Mouse (Mus musculus) c-Kit-positive CD71-positive TER-119-positive erythroid progenitor cells, embryonic 14.5 days (primary cell): Measurements from ENCODE around the gene Arhgdib.
A peak's percentile ranks its signal among the peaks of the same experiment; 100 is the strongest.
"Not testable (repeated sequence)": the region's sequence is repeated elsewhere in the genome, so short reads cannot be mapped to it uniquely, and the experiment has no call there.

Experiments used
- DNase-seq: peaks from one replicate; pipeline ENCODE4 v3.0.0-alpha.2; 2013; ENCODE audit warnings: low spot score

Arhgdib gene

DNA sequence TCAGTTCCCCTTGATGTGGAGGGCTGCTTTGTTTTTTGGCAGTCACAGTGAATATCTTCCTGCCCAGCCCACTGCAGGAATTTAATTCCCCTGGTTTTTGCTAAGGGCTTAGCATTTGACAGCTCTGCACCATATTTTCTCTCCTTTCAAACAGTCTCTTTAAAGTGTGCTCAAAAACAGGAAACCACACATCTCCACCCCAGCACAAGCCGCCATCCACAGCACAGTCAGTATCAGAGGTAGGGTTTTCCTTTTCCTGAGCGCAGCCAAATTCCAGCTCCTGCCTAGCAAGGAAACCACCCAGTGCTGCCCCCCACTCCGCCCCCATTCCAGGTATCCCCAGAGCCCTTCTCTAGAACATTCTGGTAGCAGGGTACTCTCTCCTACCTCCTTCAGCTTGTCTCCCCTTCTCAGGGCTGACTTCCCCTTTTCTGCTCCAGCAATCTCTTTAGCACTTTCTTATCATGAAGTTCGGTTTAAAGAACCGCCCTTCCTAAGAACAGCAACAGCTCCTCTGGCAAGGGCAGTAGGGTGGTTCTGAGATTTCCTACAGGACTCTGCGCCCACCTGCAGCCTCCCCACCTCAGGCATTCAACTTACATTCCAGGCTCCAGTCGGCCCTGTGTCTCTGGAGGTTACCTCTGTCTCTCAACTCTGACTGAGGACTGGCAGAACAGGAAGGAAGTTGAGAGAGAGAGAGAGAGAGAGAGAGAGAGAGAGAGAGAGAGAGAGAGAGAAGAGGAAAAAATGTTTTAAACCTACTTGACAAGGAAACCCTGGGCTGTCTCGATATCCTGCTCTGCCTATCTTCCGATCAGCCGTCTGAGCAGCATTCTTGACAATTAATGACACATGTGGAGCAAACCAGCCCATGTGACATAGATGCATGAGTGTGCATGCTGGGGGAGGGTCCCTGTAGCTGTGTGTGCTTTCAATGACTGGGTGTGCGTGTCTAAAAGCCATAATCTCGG is at the start of gene Arhgdib:
Gene Arhgdib, minus strand, starts transcription at position 849 of the 971 bp plus-strand sequence.
- no peak for DNase-seq

GRCm38 (mm10) chr6:136990557-136990956 is 48.9 kb upstream of the Arhgdib start:
- DNase-seq: no peak

- DNase-seq: no peak
Observed at GRCm38 (mm10) chr6:136989824-136990497, 48.3 kb upstream of the Arhgdib start.

DNA sequence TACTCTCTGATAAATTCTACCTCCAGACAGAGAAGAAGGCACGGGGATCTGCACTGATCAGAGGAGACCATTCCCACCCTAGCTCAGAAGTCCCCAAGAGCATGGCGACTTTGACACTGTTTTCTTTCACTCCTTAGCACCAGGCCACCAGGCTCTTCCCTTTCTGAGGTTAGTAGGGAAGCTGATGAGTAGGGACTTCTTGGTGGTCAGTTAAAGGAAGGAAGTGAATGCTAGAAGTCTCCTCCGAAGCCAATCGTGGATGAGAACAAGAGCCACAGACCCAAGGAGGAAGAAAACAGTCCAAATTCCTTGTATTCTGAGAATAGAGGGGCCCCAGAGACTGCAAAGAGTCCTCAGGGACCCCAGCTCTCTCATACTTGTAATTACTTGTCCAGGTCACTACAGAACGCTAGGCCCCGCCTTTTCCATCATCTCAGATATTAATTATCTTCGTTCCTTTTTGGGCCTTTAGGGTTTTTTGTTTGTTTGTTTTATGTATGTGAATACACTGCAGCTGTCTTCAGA is 46.9 kb upstream of the Arhgdib start:
- no peak for DNase-seq

DNA sequence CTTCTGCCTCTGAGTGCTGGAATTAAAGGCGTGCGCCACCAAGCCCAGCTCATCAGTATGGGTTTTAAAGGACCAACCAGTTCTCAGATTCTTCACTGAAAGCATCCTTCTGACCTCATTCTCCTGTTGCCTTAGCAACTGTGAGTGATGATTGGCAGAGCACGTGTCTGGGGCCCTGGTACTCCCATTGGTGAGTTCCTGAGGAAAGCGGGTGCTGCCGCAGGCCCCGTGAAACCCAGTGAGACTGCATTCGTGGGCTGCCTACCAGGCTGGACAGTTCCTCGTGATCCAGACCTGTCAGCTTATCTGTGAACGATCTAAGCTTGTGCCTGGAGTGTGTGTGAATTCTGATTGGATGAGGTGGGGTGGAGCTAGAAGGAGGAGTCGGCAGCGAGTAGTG is 45.0 kb upstream of the Arhgdib start:
- DNase-seq: no peak

GRCm38 (mm10) chr6:136986019-136986418 is 44.3 kb upstream of the Arhgdib start:
- no peak for DNase-seq

DNA sequence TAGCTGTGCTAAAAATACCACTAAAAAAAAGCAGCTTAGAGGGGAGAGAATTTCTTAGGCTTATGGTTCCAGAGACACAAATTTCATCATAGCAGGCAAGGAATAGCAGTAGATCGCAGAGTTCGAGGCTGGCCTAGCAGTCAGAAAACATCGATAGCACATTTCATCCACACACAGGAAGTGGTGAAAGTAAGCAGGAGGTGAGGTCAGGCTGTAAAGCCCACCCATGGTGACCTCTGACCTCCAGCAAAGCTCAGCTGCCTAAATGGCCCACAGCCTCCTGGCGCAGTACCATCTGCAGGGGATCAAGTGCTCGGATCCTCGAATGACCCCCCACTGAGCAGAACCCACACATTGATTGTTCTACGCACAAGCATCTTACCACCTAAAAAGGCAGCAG is 41.5 kb upstream of the Arhgdib start:
- no peak for DNase-seq

DNA sequence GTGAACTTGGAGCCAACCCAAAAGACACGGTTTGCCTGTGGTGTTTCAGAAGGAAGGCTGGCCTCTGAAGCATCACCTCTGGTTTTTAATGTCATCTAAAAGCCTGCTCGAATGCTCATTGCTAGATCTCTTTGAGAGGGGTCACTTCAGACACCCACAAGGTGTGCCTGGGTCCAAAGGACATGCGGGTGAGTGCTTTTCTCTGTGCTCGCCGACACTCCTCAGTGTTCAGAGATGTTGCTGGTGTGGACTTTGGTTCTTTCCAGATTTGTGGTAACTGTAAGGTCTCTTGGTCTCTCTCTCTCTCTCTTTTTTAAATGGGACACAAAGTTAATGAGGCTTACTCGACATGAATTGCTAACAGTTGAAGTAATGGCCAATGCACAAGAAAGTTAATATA is 40.9 kb upstream of the Arhgdib start:
- DNase-seq: no peak

DNA sequence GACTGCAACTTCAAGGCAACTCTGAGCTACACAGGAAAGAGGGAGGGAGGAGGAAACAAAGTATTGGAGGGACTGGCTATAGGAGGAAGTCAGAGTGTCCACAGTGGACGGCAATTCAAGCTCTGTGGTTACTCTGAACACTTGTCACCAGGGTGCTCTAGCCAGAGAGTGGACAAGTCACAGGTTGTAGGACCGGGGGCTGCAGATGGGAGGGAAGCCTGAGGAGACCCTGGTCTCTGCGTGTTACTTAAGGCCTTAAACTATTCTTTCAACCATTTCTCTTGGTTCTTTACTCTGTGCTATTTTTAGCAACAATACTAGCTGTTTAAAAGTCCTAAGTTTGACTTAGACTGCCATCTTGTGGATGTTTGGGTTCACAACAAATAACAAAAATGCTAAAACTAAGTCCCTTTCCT is 38.6 kb upstream of the Arhgdib start:
- DNase-seq: peak; percentile 49

GRCm38 (mm10) chr6:136979274-136980082 is 37.8 kb upstream of the Arhgdib start:
- DNase-seq: no peak

- DNase-seq: not testable (repeated sequence)
Observed at GRCm38 (mm10) chr6:136968877-136969276, 27.2 kb upstream of the Arhgdib start.

DNA sequence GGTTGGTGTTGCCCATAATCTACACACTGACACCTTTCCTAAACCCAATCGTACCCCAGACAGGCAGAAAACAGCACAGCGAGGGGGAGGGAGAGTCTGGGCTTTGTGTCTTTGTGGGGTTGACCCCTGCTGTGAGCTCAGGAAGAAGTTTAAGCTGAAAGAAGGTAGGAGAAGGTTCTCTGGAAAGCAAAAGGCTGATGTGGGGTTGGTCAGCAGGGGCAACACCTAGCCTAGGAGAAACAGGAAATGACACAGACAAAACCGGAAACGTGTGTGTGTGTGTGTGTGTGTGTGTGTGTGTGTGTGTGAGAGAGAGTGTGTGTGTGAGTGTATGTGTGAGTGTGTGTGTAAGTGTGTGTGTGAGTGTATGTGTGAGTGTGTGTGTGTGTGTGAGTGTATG is 25.8 kb upstream of the Arhgdib start:
- no peak for DNase-seq

DNA sequence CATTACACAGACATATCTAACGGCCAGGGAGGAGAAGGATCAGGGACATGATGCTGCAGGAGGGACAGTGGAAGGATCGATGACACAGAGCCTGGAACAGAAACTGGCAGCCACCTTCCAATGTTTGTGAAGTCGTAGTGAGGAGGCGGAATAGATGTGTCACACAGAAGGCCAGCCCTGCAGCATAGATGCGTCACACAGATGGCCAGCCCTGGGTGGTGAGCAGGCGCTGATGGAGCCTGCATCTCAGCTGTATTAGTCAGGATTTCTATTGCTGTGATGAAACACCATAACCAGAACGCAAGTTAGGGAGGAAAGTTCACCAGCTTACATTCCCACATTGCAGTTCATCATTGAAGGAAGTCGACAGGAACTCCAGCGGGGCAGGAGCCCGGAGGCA is 24.2 kb upstream of the Arhgdib start:
- no peak for DNase-seq

- no peak for DNase-seq
Observed at GRCm38 (mm10) chr6:136964609-136965510, 23.2 kb upstream of the Arhgdib start.

GRCm38 (mm10) chr6:136962957-136963356 is 21.3 kb upstream of the Arhgdib start:
- no peak for DNase-seq

GRCm38 (mm10) chr6:136959131-136959530 is 17.4 kb upstream of the Arhgdib start:
- no peak for DNase-seq

DNA sequence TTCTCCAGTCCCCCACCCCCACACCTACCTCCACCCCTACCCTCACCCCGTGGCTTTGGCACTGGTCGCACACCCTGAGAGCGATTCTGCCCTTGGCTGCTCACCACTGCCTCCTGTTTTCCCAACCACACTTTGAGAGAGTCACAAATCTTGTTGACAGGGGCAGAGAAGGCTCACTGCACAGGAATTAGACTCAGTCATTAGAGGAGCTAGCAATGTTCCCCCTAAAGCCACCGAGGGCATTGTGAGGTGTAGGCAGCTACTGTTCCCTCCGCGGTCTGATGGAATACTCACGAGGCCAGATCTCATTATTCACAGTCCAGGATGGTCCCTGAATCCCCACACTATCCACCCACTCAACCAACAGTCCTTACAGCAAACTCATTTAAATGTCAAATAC is 15.4 kb upstream of the Arhgdib start:
- no peak for DNase-seq

DNA sequence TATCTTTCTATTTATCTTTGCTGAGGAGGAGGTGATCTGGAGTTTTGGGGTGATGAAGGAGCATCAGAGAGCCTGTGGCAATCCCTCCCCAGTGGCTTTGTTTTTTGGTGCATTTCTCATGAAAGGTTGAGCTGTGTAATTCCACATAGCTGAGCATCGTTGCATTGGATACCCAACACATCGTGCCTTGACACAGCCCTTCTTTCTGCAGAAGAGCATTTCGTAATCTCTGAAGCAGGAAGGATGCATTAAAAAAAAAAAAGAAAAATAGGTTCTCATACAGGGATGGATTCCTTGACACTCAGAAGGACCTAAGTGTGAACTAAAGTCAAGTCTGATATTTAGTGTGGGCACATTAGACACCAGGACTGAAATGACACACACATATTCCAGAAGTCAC is 13.5 kb upstream of the Arhgdib start:
- no peak for DNase-seq

GRCm38 (mm10) chr6:136954715-136955114 is 13.0 kb upstream of the Arhgdib start:
- no peak for DNase-seq

- DNase-seq: no peak
Observed at GRCm38 (mm10) chr6:136954192-136954591, 12.5 kb upstream of the Arhgdib start.

- no peak for DNase-seq
Observed at GRCm38 (mm10) chr6:136952930-136953329, 11.2 kb upstream of the Arhgdib start.
